Mouse (Mus musculus): ENCODE measurements around the gene Zdhhc5. TPM values are rescaled to one million over a fixed set of nuclear protein-coding genes. Genes with fewer than 3 reads are reported as not detected.

Gene Zdhhc5
- polyA plus RNA-seq, 2 experiments: 17.2 to 18.8 TPM

GRCm38 (mm10) chr2:84735346-84735920 is 20.5 kb upstream of the Zdhhc5 start:
- ATAC-seq (ENCODE audit: insufficient read depth): peak; percentile 90
- Histone ChIP-seq H3K9me3 (ENCODE audit: control insufficient read depth, low read length) (no peaks in the 10 kb centered on the region), H3K27me3 (ENCODE audit: control insufficient read depth, insufficient read depth, low read length) (peaks cover 8% of the 10 kb centered on the region), H3K36me3 (replicated peaks; ENCODE audit: control insufficient read depth, insufficient read depth, low read depth) (peaks cover 49% of the 10 kb centered on the region), H3K4me1 (replicated peaks; ENCODE audit: control insufficient read depth in 2 of 2, insufficient read depth in 2 of 2, low read length in 1 of 2) (peaks cover 62 to 80% of the 10 kb centered on the region in 2 experiments), H3K4me2 (ENCODE audit: low read depth) (peak overlapping the region; percentile 95), H3K27ac (peak overlapping the region; percentile 100), H3K4me3 (ENCODE audit: insufficient read depth in 1 of 2, low read depth in 2 of 2, low read length in 2 of 2) (peak overlapping the region; percentile 86 to 99), H3K9ac (replicated peaks) (peak overlapping the region; percentile 86)
- peak; percentile 94 to 97 (median 95) for DNase-seq (ENCODE audit: low read depth in 3 of 3, low spot score in 3 of 3)
- peak; percentile 98 for TF ChIP-seq EP300 (IDR thresholded peaks at IDR 0.05; ENCODE audit: low read depth)
- TF ChIP-seq CTCF (IDR thresholded peaks at IDR 0.05; ENCODE audit: low read depth): no peak
- 6% methylated on average over 7 of the region's 7 CpGs for WGBS (ENCODE audit: insufficient replicate concordance)

GRCm38 (mm10) chr2:84734919-84735318 is 19.9 kb upstream of the Zdhhc5 start:
- DNase-seq (ENCODE audit: low read depth in 3 of 3, low spot score in 3 of 3) (no peak), ATAC-seq (ENCODE audit: insufficient read depth) (peak; percentile 34; the same call in 1 of the 2 replicates)
- H3K9me3 ChIP-seq (ENCODE audit: control insufficient read depth, low read length): no peaks in the 10 kb centered on the region
- peak overlapping the region; percentile 86 for H3K9ac ChIP-seq (replicated peaks)
- peaks cover 8% of the 10 kb centered on the region for H3K27me3 ChIP-seq (ENCODE audit: control insufficient read depth, insufficient read depth, low read length)
- TF ChIP-seq CTCF (IDR thresholded peaks at IDR 0.05; ENCODE audit: low read depth) (no peak), EP300 (IDR thresholded peaks at IDR 0.05; ENCODE audit: low read depth) (no peak)
- 8% methylated on average over 2 of the region's 2 CpGs for WGBS (ENCODE audit: insufficient replicate concordance)
- peak overlapping the region; percentile 95 for H3K4me2 ChIP-seq (ENCODE audit: low read depth)
- peak overlapping the region; percentile 86 to 99 for H3K4me3 ChIP-seq (ENCODE audit: insufficient read depth in 1 of 2, low read depth in 2 of 2, low read length in 2 of 2)
- peaks cover 65 to 85% of the 10 kb centered on the region in 2 experiments for H3K4me1 ChIP-seq (replicated peaks; ENCODE audit: control insufficient read depth in 2 of 2, insufficient read depth in 2 of 2, low read length in 1 of 2)
- H3K36me3 ChIP-seq (replicated peaks; ENCODE audit: control insufficient read depth, insufficient read depth, low read depth): peaks cover 44% of the 10 kb centered on the region
- H3K27ac ChIP-seq: peak overlapping the region; percentile 100

GRCm38 (mm10) chr2:84734351-84734864 is 19.4 kb upstream of the Zdhhc5 start:
- peaks cover 8% of the 10 kb centered on the region for H3K27me3 ChIP-seq (ENCODE audit: control insufficient read depth, insufficient read depth, low read length)
- TF ChIP-seq CTCF (IDR thresholded peaks at IDR 0.05; ENCODE audit: low read depth) (no peak), EP300 (IDR thresholded peaks at IDR 0.05; ENCODE audit: low read depth) (no peak)
- under 1% methylated on average over 11 of the region's 11 CpGs for WGBS (ENCODE audit: insufficient replicate concordance)
- H3K36me3 ChIP-seq (replicated peaks; ENCODE audit: control insufficient read depth, insufficient read depth, low read depth): peaks cover 39% of the 10 kb centered on the region
- peak overlapping the region; percentile 86 for H3K9ac ChIP-seq (replicated peaks)
- DNase-seq (ENCODE audit: low read depth in 3 of 3, low spot score in 3 of 3): no peak
- peak overlapping the region; percentile 100 for H3K27ac ChIP-seq
- H3K4me1 ChIP-seq (replicated peaks; ENCODE audit: control insufficient read depth in 2 of 2, insufficient read depth in 2 of 2, low read length in 1 of 2): peaks cover 69 to 85% of the 10 kb centered on the region in 2 experiments
- H3K4me3 ChIP-seq (ENCODE audit: insufficient read depth in 1 of 2, low read depth in 2 of 2, low read length in 2 of 2): peak overlapping the region; percentile 86 to 99
- no peak for ATAC-seq (ENCODE audit: insufficient read depth)
- H3K4me2 ChIP-seq (ENCODE audit: low read depth): peak overlapping the region; percentile 95
- H3K9me3 ChIP-seq (ENCODE audit: control insufficient read depth, low read length): no peaks in the 10 kb centered on the region

GRCm38 (mm10) chr2:84733579-84734300 is 18.8 kb upstream of the Zdhhc5 start, which contains the start of gene Ypel4:
TSS of gene Ypel4 (plus strand) at chr2:84734058.
- peak within 1 kb of the TSS; percentile 86 for H3K9ac ChIP-seq (replicated peaks)
- peak within 1 kb of the TSS; percentile 86 to 99 for H3K4me3 ChIP-seq (ENCODE audit: insufficient read depth in 1 of 2, low read depth in 2 of 2, low read length in 2 of 2)
- no peaks in the 10 kb centered on the region for H3K9me3 ChIP-seq (ENCODE audit: control insufficient read depth, low read length)
- TF ChIP-seq CTCF (IDR thresholded peaks at IDR 0.05; ENCODE audit: low read depth) (no peak), EP300 (IDR thresholded peaks at IDR 0.05; ENCODE audit: low read depth) (no peak)
- WGBS (ENCODE audit: insufficient replicate concordance): 5% methylated on average over 8 of the region's 8 CpGs
- peak; percentile 60 for ATAC-seq (ENCODE audit: insufficient read depth)
- peak within 1 kb of the TSS; percentile 100 for H3K27ac ChIP-seq
- DNase-seq (ENCODE audit: low read depth in 3 of 3, low spot score in 3 of 3): peak in 1 of 3 experiments; percentile 60
- peaks cover 8% of the 10 kb centered on the region for H3K27me3 ChIP-seq (ENCODE audit: control insufficient read depth, insufficient read depth, low read length)
- peak within 1 kb of the TSS; percentile 95 for H3K4me2 ChIP-seq (ENCODE audit: low read depth)
- peaks cover 32% of the 10 kb centered on the region for H3K36me3 ChIP-seq (replicated peaks; ENCODE audit: control insufficient read depth, insufficient read depth, low read depth)
- peaks cover 63 to 78% of the 10 kb centered on the region in 2 experiments for H3K4me1 ChIP-seq (replicated peaks; ENCODE audit: control insufficient read depth in 2 of 2, insufficient read depth in 2 of 2, low read length in 1 of 2)

GRCm38 (mm10) chr2:84732394-84732793 is 17.4 kb upstream of the Zdhhc5 start:
- TF ChIP-seq CTCF (IDR thresholded peaks at IDR 0.05; ENCODE audit: low read depth) (no peak), EP300 (IDR thresholded peaks at IDR 0.05; ENCODE audit: low read depth) (peak; percentile 59)
- H3K36me3 ChIP-seq (replicated peaks; ENCODE audit: control insufficient read depth, insufficient read depth, low read depth): peaks cover 19% of the 10 kb centered on the region
- H3K4me3 ChIP-seq (ENCODE audit: insufficient read depth in 1 of 2, low read depth in 2 of 2, low read length in 2 of 2): 0 out of 4 replicates have a peak overlapping the region, but pooled peaks of 1 of the 2 experiments have one; percentile 3
- WGBS (ENCODE audit: insufficient replicate concordance): 63% methylated on average over 1 of the region's 1 CpGs
- peak overlapping the region; percentile 100 for H3K27ac ChIP-seq
- ATAC-seq (ENCODE audit: insufficient read depth) (no peak), DNase-seq (ENCODE audit: low read depth in 3 of 3, low spot score in 3 of 3) (no peak)
- H3K9me3 ChIP-seq (ENCODE audit: control insufficient read depth, low read length): no peaks in the 10 kb centered on the region
- H3K9ac ChIP-seq (replicated peaks): peak overlapping the region; percentile 86
- H3K27me3 ChIP-seq (ENCODE audit: control insufficient read depth, insufficient read depth, low read length): peaks cover 8% of the 10 kb centered on the region
- H3K4me1 ChIP-seq (replicated peaks; ENCODE audit: control insufficient read depth in 2 of 2, insufficient read depth in 2 of 2, low read length in 1 of 2): peaks cover 56 to 65% of the 10 kb centered on the region in 2 experiments
- H3K4me2 ChIP-seq (ENCODE audit: low read depth): peak overlapping the region; percentile 95
